Mouse (Mus musculus) kidney, adult 11 months (tissue): Measurements from ENCODE around the gene Nom1.
"Not testable (repeated sequence)": the region's sequence is repeated elsewhere in the genome, so short reads cannot be mapped to it uniquely, and the experiment has no call there.

ENCODE experiments used
- DNase-seq: peaks from one replicate; pipeline ENCODE4 v3.0.0; 2022

The Nom1 gene

GRCm38 (mm10) chr5:29434228-29434871 lies at the start of gene Nom1:
Gene Nom1 (plus strand): TSS chr5:29434664.
- DNase-seq = peak; percentile 88

- no peak for DNase-seq
These were observed 46.9 kb upstream of the Nom1 start for GRCm38 (mm10) chr5:29387591-29387990.

- DNase-seq = no peak
These were observed 46.1 kb upstream of the Nom1 start for GRCm38 (mm10) chr5:29388181-29388943.

DNA sequence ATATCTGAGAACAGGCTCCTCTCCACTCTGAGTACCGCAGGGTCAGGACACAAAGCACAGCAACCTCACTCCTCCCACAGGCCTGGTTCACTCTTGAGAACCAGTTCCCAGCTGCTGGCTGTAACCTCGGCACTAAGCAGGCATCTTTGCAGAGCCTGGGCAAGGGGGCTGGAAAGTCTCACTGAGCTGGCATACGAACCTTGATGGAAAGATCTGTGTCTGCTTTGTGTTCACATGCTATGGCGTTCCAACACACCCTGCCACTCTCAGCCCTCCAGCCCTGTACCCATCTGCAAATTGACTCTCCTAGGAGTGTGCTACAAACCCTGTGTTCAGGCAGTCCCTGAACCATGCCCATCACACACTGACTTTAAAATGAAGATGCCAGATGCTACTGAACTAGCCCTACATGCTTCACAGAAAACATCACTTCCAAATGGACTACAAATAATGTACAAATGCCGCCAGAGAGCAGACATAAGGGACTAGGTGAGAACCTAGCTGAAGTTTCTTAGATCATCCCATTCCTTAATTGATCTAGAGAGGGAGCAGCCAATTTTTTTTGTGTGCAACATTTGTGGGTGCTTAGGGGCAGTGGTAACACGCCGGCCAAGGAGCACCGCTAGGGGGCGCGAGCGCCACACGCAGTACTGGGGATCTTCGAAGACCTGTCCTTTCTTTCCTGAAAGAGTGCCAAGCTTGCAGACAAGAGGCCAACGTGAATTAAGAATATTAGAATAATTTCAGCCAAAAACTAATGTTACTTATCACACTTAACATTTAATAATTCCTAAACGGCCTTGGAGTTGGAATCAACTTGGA lies 45.3 kb upstream of the Nom1 start:
- peak; percentile 50 for DNase-seq

DNA sequence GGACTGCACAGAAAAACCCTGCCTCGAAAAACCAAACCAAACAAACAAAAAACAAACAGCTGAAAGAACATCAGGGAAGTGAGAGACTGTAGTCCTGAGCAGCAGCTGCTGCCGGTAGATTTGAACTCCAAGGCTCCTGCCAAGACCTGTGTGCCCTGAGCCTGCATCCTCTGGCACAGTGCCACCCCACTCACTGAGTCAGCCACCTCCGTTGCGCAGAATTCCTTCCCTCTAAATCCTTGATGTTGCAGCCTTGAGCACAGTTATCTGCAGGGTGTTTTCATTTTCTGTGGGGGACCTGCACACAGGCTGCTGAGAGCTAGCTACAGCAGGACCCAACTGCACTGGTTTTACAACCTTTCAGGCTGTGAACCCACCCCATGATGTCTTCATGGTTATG lies 36.0 kb upstream of the Nom1 start:
- DNase-seq = no peak

DNA sequence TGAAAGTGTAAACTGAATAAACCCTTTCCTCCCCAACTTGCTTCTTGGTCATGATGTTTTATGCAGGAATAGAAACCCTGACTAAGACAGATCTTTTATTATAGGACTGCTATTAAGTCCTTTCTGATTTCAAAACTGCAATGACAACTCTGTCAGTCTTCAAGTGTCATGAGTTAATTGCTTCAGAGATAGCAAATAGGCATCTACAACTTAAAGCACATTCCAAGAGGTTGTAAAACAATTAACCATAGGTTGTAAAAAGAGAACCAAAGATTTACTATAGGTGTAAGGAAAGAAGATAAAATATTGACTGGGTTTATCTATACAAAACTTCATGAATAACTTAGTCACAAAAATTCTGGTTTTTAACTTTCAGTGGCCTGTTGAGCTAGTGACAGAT lies 23.6 kb upstream of the Nom1 start:
- no peak for DNase-seq

- DNase-seq = no peak
These were observed 21.4 kb upstream of the Nom1 start for GRCm38 (mm10) chr5:29413041-29413440.

- DNase-seq = not testable (repeated sequence)
These were observed 11.1 kb upstream of the Nom1 start for GRCm38 (mm10) chr5:29423330-29423729.

DNA sequence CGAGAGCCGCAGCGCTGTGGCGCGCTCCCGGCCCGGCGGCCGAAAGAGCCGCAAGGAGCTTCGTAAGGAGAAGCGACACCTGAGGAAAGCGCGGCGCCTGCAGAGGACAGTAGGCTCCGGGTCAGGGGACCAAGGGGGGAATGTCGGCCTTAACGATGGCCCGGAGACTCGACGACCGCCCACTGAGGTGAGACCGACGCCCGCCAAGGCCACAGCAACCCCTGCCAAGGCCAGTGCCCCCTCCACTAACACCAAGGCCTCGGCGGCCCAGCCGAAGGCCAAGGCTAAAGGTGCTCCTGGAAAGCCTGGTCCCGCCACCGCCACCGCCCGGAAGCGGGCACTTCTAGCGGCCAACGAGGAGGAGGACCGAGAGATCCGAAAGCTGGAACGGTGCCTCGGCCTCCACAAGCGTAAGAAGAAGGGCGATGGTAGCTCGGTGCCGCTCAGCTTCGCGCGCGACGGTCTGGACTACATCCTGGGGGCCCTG lies 451 bp downstream of the Nom1 start:
- DNase-seq = no peak

DNA sequence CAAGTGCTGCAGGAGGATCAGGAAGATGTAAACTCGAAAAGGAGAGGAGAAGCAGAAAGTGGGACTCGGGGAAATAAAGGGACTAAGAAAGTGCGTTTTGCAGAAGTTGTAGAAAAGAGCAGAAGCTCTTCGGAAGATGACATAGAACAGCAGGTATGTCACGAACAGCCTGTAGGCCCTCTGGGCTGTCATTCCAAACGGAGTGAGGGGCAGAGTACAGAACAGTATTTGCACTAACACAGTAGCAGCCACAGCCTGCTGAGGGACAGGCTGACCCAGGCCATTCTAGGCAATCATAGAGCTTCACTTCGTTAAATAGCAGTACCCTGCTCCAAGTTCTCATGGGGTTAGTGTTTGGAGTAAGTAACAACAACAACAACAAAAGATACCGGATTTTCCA lies 1.0 kb downstream of the Nom1 start:
- DNase-seq = no peak

- DNase-seq = not testable (repeated sequence)
These were observed 2.3 kb downstream of the Nom1 start for GRCm38 (mm10) chr5:29436728-29437127.

DNA sequence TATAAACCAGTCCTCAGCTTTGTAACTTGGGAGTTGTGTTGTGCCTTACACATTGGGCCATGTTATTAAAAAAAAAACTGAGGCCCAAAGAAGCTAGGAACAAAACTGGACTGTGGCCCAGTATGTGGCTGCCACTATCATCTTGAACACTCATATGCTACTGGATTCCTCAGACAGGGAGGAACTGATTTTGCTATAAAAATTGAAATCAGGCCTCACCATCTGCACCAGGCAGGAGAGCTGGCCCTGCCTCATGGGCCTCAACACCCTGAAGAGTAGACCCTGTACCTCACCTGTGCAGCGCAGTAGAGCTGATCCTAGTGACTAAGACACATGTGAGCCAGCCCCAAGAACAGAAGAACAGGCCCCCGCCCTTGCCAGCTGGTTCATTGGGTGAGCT lies 10.8 kb downstream of the Nom1 start:
- DNase-seq = no peak

- no peak for DNase-seq
These were observed 17.9 kb downstream of the Nom1 start for GRCm38 (mm10) chr5:29452352-29452751.

DNA sequence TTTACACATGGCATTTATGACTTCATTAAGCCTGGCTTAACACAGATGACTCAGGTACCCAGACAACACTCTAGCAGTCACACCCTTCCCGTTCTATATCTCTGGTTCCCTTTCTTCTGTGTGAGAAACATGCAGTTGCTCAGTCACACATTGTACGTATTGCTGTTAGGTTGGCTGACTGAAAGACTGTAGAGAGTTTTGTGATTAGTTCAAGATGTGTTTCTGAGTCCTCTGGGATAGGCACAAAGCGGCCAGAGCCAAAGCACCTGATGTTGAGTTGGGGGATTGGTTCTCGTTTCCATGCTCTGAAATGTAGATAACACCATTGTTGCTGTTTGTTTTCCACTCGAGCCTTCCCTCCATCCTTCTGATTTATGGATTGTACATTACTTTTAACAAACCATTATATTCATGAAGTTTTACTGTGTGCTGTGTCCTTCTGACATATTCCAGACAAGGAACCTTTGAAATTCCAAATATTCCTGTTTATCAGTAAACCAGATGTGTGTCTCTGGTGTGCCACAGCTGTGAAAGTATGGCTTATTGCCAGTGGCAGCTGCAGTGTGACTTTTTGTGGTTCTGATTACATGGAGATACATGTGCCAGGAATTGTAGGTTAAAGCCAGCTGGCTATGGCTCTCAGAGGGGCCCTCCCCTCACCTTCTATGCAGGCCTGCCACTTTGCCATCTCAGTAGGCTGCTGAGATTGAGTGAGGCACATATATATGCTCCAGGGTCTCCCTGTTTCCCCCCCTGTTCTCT lies 22.6 kb downstream of the Nom1 start:
- no peak for DNase-seq

DNA sequence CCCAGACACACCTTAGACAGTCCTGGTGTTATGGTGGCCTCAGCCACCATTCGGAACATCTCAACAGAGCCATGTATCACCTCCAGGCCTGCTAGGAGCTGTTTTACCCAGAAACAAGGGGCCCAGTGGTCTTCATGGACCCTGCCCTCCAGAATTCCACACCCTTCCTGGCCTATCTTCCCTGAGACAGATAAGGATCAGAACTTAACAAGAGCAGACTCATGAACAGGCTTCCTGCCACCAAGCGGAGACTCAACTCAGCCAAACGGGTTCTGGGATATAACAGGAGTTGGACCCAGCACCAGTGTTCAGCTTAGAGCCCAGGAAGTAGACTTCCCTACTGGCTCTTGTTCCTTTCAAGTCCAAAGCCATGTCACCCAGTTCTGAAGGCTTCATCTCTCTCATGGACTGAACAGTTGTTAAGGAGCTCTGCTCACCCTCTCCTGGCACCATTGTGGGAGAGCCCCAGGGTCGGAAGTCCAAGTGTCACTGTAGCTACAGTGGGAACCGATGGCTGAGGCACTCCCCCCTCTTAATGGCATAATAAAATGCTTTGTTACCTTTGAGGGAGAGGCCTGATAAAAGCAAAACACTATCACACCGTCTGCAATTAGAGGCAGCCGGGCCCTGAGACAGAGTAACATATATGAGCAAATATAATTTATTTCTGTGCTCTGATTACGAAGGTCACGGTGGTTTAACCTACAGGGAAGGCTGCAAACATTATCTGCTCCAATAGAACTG lies 28.7 kb downstream of the Nom1 start:
- no peak for DNase-seq

DNA sequence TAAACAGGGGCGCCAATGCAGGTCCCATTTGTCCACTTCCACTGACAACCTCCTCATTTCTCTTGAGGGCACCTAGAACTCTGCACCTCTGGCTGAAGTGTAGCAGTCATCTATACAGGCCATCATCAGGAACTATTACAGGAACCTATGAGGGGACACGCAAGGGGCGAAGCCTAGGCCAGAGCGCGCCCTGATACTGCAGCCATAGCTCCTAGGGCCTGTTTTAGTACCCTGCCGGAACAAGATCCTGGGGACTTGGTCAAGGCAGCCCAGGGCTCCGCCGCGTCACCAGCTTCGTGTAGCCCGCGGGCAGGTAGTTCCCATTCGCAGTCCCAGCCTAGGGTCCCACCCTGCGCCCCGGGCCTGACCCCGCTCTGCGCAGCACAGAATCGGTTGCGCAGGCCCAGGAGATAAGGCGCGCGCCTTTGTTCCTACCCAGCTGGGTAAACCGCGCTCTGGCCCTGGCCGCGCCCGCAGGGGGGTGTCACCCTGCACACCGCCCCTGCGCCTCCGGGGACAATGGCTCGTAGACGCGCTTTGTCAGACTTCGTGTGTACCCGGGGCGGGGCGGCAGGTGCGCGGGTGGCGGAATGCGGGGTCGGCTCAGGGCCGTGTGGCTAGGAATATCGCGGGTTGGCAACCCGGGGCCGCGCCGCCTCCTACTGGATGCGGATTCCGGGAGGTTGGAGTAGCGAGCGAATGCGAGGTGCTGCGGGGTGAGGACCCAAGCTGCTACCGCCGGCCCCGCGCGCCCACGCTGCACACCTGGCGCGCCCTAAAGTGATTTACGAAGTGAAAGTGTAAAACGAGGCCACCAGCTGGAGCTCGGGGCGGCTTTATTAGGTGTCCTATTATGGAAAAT lies 33.3 kb downstream of the Nom1 start:
- DNase-seq = no peak

GRCm38 (mm10) chr5:29468351-29469065 lies 34.0 kb downstream of the Nom1 start:
- DNase-seq = no peak

GRCm38 (mm10) chr5:29469501-29469900 lies 35.0 kb downstream of the Nom1 start:
- DNase-seq = no peak

DNA sequence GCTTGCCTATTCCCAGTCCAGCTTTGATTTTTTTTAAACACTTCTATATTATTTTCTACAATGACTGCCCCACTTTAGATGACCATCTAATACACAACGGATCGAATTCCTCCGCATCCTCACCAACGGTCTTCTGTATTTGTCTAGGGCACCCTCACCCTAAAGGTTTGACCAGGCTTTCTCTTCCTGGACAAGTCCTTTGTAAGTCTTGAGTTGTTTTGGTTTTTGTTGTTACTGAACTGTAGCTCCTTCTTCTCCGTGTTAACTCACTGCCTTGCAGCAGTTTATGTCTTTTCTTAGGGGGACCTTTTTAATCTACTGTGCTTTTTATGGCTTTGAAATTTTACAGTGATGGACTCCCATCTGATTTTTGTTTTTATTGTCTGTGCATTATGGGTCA lies 35.8 kb downstream of the Nom1 start:
- DNase-seq = no peak

DNA sequence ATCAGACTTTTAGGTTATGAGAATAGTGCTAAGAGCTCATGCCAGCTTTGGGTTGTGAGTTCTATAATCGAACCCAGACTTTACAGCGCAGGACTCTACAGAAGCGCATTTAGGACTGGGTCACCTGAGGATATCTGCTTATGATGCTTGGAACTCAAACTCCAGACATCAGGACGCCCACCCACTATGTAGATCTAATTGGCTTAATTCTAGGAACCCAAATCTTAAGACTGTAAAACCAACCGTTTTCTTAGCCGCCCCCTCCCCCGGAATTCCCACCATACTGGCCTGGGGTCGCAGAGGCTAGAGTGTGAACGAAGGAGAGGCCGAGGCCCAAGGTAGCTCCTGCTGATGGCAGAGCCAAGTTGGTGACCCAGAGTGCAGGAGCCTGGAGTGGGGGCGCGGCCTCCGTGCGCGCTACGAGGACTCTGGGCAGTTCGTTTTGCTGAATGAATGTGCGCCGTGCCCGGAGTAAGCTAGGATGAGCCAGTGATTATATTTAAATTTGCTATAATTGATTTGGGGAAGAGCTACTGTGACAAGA lies 36.5 kb downstream of the Nom1 start:
- DNase-seq = no peak
